Mouse (Mus musculus): ENCODE measurements around the gene Meis1. TPM values are rescaled to one million over a fixed set of nuclear protein-coding genes. Genes with fewer than 3 reads are reported as not detected.
A peak's percentile ranks its signal among the peaks of the same experiment; 100 is the strongest.

Gene Meis1
- polyA plus RNA-seq, 2 experiments = 5.6 to 6.2 TPM

DNA sequence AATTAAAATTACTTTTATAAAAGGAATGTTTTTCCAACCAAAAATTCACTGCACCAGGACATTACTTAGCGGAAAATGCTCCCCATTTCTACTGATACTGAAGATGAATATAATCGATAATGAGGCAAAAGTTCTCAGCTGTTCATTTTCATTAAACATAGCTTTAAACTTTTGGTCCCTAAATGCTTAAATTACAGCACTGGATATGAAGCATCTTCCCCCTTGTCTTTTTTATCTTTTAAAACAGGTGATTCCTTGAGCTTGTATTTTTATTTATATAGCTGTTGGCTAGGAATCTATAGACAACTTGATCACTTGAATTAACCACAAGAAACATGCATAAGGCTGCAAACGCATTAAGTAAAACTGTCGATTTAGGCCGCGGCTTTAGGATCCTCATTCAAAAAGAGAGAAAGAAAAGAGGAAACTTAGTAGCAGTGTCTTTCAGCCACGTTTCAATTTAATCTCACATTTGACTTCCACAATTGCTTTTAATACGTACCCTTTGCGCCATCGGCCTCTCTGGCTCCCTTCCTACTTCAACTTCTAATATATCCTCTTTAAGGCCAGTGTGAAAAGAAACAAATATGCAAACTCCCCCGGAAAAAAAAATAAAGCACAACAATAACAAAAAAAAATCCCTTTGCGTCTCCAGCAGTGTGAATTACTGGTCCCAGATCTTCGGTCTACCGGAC, 919 bp downstream of the Meis1 start:
- no peak for TF ChIP-seq EP300 (IDR thresholded peaks at IDR 0.05; ENCODE audit: low read depth)
- no peak for TF ChIP-seq CTCF (IDR thresholded peaks at IDR 0.05; ENCODE audit: low read depth)
- Histone ChIP-seq H3K4me3 (ENCODE audit: insufficient read depth in 1 of 2, low read depth in 2 of 2, low read length in 2 of 2) (peak overlapping the region; percentile 58 to 66), H3K9me3 (ENCODE audit: control insufficient read depth, low read length) (no peaks in the 10 kb centered on the region), H3K27me3 (ENCODE audit: control insufficient read depth, insufficient read depth, low read length) (peaks cover 65% of the 10 kb centered on the region), H3K9ac (replicated peaks) (peak overlapping the region; percentile 45), H3K27ac (peak overlapping the region; percentile 31), H3K4me1 (replicated peaks; ENCODE audit: control insufficient read depth in 2 of 2, insufficient read depth in 2 of 2, low read length in 1 of 2) (peaks cover 0 to 12% of the 10 kb centered on the region in 2 experiments; a peak in 2 of 4 replicates), H3K36me3 (replicated peaks; ENCODE audit: control insufficient read depth, insufficient read depth, low read depth) (no peaks in the 10 kb centered on the region), H3K4me2 (ENCODE audit: low read depth) (peak overlapping the region; percentile 77)
- 1% methylated on average over 14 of the region's 14 CpGs for WGBS (ENCODE audit: insufficient replicate concordance)
- no peak for ATAC-seq (ENCODE audit: insufficient read depth)
- no peak for DNase-seq (ENCODE audit: low read depth in 3 of 3, low spot score in 3 of 3)

DNA sequence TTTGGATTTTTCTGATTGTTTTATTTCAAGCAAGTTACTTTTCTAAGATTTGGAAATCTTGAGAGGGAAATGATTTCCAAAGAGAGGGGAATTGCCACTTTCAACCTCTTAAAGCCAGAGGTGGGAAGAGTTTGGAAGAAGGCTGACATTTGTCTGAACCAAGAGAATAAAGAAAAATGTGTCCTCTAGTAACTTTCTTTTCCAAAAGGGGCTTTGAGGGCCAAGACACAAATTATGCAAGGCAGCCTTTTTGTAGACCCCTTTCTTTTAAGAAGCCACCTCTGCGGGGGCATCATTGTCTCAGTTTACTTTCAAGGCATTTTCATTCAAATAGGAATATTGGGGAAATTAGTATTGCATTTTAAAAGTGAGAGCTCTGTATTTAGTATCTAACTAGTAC, 1.5 kb downstream of the Meis1 start:
- H3K4me2 ChIP-seq (ENCODE audit: low read depth) = peak overlapping the region; percentile 77
- H3K27ac ChIP-seq = no peak overlapping the region
- no peak for DNase-seq (ENCODE audit: low read depth in 3 of 3, low spot score in 3 of 3)
- ATAC-seq (ENCODE audit: insufficient read depth) = no peak
- no peaks in the 10 kb centered on the region for H3K36me3 ChIP-seq (replicated peaks; ENCODE audit: control insufficient read depth, insufficient read depth, low read depth)
- peaks cover 0 to 11% of the 10 kb centered on the region in 2 experiments; a peak in 2 of 4 replicates for H3K4me1 ChIP-seq (replicated peaks; ENCODE audit: control insufficient read depth in 2 of 2, insufficient read depth in 2 of 2, low read length in 1 of 2)
- peak overlapping the region; percentile 8 to 52; a peak in 3 of 4 replicates for H3K4me3 ChIP-seq (ENCODE audit: insufficient read depth in 1 of 2, low read depth in 2 of 2, low read length in 2 of 2)
- peaks cover 65% of the 10 kb centered on the region for H3K27me3 ChIP-seq (ENCODE audit: control insufficient read depth, insufficient read depth, low read length)
- whole genome bisulfite sequencing (ENCODE audit: insufficient replicate concordance) = 0% methylated on average over 1 of the region's 1 CpGs
- TF ChIP-seq EP300 (IDR thresholded peaks at IDR 0.05; ENCODE audit: low read depth) (no peak), CTCF (IDR thresholded peaks at IDR 0.05; ENCODE audit: low read depth) (no peak)
- no peaks in the 10 kb centered on the region for H3K9me3 ChIP-seq (ENCODE audit: control insufficient read depth, low read length)
- no peak overlapping the region for H3K9ac ChIP-seq (replicated peaks)

DNA sequence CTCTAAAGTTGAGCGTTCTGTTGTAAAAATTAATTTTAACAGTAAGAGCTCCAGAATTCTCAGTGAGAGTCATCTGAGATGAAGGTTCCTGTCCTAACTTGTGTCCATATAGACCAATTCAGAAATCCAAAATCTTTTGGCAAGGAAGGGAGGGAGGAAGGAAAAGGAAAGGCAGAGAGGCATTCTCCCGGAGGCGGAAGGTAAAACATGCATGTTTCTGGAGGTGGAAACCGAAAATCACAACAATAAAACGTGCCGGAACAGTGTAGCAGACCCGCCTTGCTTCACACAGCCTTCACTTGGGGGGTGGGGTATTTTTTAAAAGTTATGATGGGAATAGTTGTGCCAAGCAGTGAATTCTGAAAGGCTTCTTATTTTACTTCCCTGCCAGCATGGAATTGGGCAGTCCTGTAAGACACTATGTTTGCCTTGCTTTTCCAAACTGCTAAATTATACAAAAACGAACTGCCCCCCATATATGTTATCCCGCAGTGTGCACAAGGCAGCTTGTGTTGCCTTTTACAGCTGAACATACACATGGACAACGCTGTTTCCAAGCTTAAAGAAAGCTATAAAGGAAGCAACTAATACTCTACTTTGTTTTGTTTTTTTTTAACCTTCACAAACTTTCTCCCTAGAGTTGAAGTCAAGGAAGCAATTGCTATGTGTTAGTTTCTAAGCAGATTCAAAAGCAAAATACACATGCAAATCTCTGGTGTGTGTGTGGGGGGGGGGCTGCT, 2.1 kb downstream of the Meis1 start:
- Histone ChIP-seq H3K36me3 (replicated peaks; ENCODE audit: control insufficient read depth, insufficient read depth, low read depth) (no peaks in the 10 kb centered on the region), H3K9ac (replicated peaks) (peak overlapping the region; percentile 45), H3K9me3 (ENCODE audit: control insufficient read depth, low read length) (no peaks in the 10 kb centered on the region), H3K4me2 (ENCODE audit: low read depth) (peak overlapping the region; percentile 77), H3K27ac (no peak overlapping the region), H3K27me3 (ENCODE audit: control insufficient read depth, insufficient read depth, low read length) (peaks cover 65% of the 10 kb centered on the region), H3K4me1 (replicated peaks; ENCODE audit: control insufficient read depth in 2 of 2, insufficient read depth in 2 of 2, low read length in 1 of 2) (peaks cover 0 to 11% of the 10 kb centered on the region in 2 experiments; a peak in 2 of 4 replicates), H3K4me3 (ENCODE audit: insufficient read depth in 1 of 2, low read depth in 2 of 2, low read length in 2 of 2) (peak overlapping the region; percentile 52 to 53)
- WGBS (ENCODE audit: insufficient replicate concordance) = 2% methylated on average over 10 of the region's 10 CpGs
- ATAC-seq (ENCODE audit: insufficient read depth) (no peak), DNase-seq (ENCODE audit: low read depth in 3 of 3, low spot score in 3 of 3) (no peak)
- TF ChIP-seq CTCF (IDR thresholded peaks at IDR 0.05; ENCODE audit: low read depth) = no peak
- TF ChIP-seq EP300 (IDR thresholded peaks at IDR 0.05; ENCODE audit: low read depth) = no peak

DNA sequence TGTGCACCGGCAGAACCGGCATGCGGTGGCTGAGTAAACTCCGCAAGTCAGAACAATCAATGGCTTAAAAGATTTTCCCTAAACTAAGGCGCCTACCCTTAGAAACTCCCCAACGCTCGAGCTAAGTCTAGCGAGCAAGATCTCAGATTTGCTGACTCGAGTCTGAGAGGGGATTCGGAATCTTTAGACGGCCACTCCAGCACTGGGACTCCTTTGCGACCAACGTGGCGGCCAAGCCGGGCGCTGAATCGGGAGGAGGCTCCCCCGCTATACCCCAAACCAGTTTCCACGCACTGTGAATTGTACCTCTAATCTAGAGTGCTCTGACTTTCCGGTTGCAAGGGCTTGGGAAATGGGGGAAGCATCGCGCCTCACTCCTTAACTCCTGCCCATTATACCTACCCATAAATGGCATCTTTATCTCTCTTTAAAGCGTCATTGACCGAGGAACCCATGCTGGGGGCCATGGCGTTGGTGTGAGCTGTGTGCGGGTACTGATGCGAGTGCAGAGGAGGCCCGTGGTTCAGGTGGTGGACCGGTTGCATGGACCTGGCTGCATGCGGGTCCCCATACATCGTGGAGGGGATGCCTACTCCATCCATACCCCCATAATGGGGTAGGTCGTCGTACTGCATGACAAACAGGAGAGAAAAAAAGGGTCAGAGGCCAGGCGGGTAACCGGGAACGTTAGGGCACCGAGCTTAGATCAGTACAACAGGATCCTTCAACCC, 2.9 kb downstream of the Meis1 start:
- under 1% methylated on average over 37 of the region's 37 CpGs for WGBS (ENCODE audit: insufficient replicate concordance)
- ATAC-seq (ENCODE audit: insufficient read depth) = no peak
- Histone ChIP-seq H3K27me3 (ENCODE audit: control insufficient read depth, insufficient read depth, low read length) (peaks cover 59% of the 10 kb centered on the region), H3K27ac (no peak overlapping the region), H3K9me3 (ENCODE audit: control insufficient read depth, low read length) (no peaks in the 10 kb centered on the region), H3K4me2 (ENCODE audit: low read depth) (peak overlapping the region; percentile 77), H3K4me3 (ENCODE audit: insufficient read depth in 1 of 2, low read depth in 2 of 2, low read length in 2 of 2) (peak overlapping the region; percentile 52 to 53), H3K36me3 (replicated peaks; ENCODE audit: control insufficient read depth, insufficient read depth, low read depth) (no peaks in the 10 kb centered on the region), H3K4me1 (replicated peaks; ENCODE audit: control insufficient read depth in 2 of 2, insufficient read depth in 2 of 2, low read length in 1 of 2) (peaks cover 0 to 6% of the 10 kb centered on the region in 2 experiments; a peak in 1 of 4 replicates), H3K9ac (replicated peaks) (peak overlapping the region; percentile 45)
- TF ChIP-seq CTCF (IDR thresholded peaks at IDR 0.05; ENCODE audit: low read depth) (no peak), EP300 (IDR thresholded peaks at IDR 0.05; ENCODE audit: low read depth) (no peak)
- DNase-seq (ENCODE audit: low read depth in 3 of 3, low spot score in 3 of 3) = no peak
